In genomic region chr6:52565210-52565609, GRCm38 (mm10) we compare ENCODE assay signal across 18 mouse cellular contexts.
"Had no signal": no experiment of that assay in that cellular context is flagged by ENCODE, and none has a peak within 500 bp of the region (broad histone marks: within the 10 kb centered on the region; RNA-seq: fewer than 3 reads in every experiment).

No protein-coding gene starts in this region.

- H3K27ac ChIP-seq: liver, embryonic 15.5 days; midbrain, embryonic 10.5 days; midbrain, embryonic 12.5 days; neural tube, embryonic 13.5 days; neural tube, embryonic 15.5 days; stomach, embryonic 15.5 days; stomach, postnatal 0 days had no signal

- H3K9me3 ChIP-seq: liver, embryonic 15.5 days; midbrain, embryonic 10.5 days; midbrain, embryonic 12.5 days; neural tube, embryonic 13.5 days; neural tube, embryonic 15.5 days; stomach, embryonic 15.5 days had no signal

- H3K36me3 ChIP-seq: liver, embryonic 15.5 days; midbrain, embryonic 10.5 days; midbrain, embryonic 12.5 days; neural tube, embryonic 13.5 days; neural tube, embryonic 15.5 days; stomach, embryonic 15.5 days had no signal

- H3K4me3 ChIP-seq: liver, embryonic 15.5 days; midbrain, embryonic 10.5 days; midbrain, embryonic 12.5 days; myocyte; neural tube, embryonic 13.5 days; neural tube, embryonic 15.5 days; stomach, embryonic 15.5 days had no signal

- H3K9ac ChIP-seq: liver, embryonic 15.5 days; lung, embryonic 14.5 days; midbrain, embryonic 12.5 days; neural tube, embryonic 13.5 days; neural tube, embryonic 15.5 days; stomach, embryonic 15.5 days had no signal

- H3K4me2 ChIP-seq: liver, embryonic 15.5 days; lung, embryonic 14.5 days; midbrain, embryonic 12.5 days; neural tube, embryonic 13.5 days; neural tube, embryonic 15.5 days; stomach, embryonic 15.5 days had no signal

- H3K27me3 ChIP-seq: liver, embryonic 15.5 days; stomach, embryonic 15.5 days had no signal

- ATAC-seq: midbrain, embryonic 16.5 days had no signal

- DNase-seq: lung, adult 18-20 months; lung, embryonic 14.5 days; lung, postnatal 10 days; lung, postnatal 4 days; midbrain, embryonic 14.5 days; right cerebral cortex, postnatal 14 days; thymus, adult 2 months; thymus, postnatal 14 days; thymus, postnatal 36 days had no signal
